Mouse (Mus musculus) lung, adult 2 months (tissue): Measurements from ENCODE around the gene Pnpla3.

Experiments used
- CTCF ChIP-seq: fragments of 200-500 bp; IDR thresholded peaks from 2 replicates; pipeline ENCODE4 v1.5.1; 2011; ENCODE audit warnings: mild to moderate bottlenecking, low read length, control low read depth; ENCODE audit not compliant: insufficient read depth
- POLR2A ChIP-seq: fragments of 200-500 bp; IDR thresholded peaks from 2 replicates; pipeline ENCODE4 v1.6.1; 2011; ENCODE audit warnings: low read depth, mild to moderate bottlenecking, control low read depth, low read length, borderline replicate concordance; ENCODE audit errors: extremely low read depth

GRCm38 (mm10) chr15:84210461-84210860 lies 42.8 kb downstream of the Pnpla3 start:
- TF ChIP-seq POLR2A (no peak), CTCF (no peak)
